Mouse (Mus musculus) thymus, postnatal 10 days (tissue): ENCODE data around the gene Rnpep.
A peak's percentile ranks its signal among the peaks of the same experiment; 100 is the strongest.

Experiments
- DNase-seq, 2 experiments: peaks; one replicate each; pipeline ENCODE4 v3.0.0; 2021; ENCODE audit warnings: low spot score in 2 of 2

Gene Rnpep

DNA sequence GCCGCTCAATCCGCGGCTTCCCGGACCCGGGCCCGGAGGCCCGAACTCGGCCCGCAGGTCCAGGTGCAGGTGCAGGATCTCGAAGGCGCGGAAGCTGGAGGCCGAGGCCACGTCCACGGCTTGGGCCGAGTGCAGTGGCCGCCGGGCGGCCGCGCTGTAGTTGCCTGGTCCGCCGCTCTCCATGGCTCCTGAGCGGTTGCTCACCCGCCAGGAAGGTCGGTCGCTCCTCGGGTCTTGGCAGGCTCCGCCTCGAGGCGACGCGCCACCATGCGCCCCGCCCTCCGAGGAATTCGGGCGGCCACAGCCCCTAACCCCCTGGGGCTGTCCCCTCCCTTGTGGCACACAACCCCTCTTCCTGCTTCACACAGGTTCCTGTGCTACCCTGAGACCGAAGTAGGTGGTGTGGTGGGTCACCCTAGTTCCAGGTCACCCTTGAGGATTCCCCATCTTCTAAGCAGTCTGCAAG lies at the start of gene Rnpep:
Rnpep (minus strand) TSS at position 259 of the 466 bp plus-strand sequence.
- peak; percentile 56 to 67 for DNase-seq

DNA sequence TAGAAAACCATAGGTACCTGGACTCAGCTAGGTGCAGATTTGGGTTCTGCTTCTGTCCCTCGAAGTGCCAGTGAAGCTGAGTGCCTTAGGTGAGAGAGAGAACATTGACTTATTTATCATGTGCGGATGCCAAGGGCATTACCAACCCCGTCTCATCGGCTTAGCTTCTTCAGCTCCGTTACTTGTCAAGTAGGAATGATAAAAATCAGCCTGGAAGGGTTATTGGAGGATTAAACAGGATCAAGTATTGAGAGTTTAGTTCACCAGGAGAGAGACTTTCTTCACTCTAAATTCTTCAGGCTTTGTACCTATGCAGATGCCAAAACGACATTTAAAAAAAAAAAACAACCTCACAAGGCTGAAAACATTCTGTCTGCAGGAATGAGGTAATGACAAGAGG lies 46.7 kb upstream of the Rnpep start:
- no peak for DNase-seq

DNA sequence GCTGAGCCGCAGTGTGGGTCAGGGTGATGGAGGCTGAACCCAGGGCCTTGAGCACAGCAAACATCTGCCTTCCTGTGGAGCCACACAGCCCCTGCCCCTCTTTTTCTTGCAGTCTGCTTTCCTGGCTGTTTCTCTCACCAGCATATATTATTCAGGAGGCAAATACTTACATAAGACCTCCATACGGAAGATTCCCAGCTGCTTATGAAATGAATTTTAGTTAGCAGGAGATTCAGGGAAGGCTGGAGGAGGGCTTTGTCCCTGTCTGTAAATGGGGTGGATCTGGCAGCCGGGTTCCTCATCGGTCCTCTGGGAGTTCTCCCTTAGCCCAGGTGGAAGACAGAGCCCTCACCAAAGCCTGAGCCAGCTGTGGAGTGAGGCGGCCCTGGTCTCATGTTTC lies 44.5 kb upstream of the Rnpep start:
- DNase-seq: no peak

- DNase-seq: no peak
Observed at GRCm38 (mm10) chr1:135325934-135326333, 42.0 kb upstream of the Rnpep start.

GRCm38 (mm10) chr1:135324571-135324970 lies 40.7 kb upstream of the Rnpep start, which contains the start of gene Lmod1:
TSS of gene Lmod1 (plus strand) at chr1:135324807.
- DNase-seq: no peak

DNA sequence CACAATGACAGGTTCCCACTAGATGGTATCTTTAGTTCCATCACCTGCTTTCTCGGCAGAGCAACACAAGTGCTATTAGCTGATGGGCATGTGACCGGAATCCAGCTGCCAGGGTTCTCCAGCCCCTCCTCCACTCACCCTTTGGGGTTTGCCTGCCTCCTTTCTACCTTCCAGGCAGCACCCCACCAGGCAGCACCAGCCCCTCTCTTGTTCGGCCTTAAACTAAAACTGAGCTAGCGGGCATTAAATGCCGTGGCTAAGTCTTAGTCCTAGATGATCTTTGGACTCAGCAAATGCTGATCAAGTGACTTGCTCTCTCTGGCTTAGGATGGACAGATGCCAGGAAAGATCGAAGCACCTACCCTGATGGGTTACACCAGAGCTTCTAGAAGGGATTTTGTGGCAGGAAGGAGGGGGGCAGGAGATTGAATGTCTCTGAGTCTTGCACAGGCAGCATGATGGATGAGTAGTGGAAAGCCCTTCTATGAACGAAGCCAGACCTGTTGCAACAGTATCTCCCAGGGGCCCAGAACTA lies 39.5 kb upstream of the Rnpep start:
- no peak for DNase-seq

DNA sequence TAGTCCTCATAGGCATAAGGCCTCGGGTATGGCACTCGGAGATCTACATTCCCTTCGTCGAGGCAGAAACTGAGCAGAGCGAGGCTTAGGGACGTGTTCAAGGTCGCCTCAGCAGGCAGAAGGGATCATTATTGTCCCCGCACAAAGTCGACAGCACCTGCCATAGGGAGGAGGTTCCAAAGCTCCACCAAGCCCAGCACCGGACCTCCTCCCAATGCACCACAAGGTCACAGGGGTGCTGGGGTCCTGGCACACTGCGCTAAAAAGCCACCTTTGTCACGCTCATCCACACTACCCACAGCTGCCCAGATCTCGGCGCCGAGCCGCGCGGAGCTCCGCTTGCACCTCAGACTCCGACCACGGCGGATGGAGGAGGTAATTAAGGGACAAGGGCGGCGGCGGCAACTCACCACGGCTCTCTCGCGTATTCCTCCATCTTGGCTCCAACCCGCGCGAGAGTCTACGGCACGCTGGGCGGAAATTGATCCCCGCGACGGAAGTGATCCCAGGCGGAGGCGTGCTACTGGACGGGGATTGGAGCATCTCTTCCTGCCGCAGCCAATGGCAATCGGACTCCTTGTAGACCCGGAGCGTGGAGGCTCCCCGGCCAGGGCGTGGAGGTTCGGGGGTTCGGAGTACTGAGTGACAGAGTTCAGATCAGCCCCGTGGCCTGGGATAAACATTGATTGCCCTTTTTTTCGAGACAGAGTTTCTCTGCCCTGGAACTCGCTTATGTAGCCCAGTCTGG lies 29.6 kb upstream of the Rnpep start, which contains the start of gene Timm17a:
Timm17a (minus strand) TSS at position 495 of the 748 bp plus-strand sequence.
- DNase-seq: peak; percentile 84 to 86

GRCm38 (mm10) chr1:135312201-135312600 lies 28.3 kb upstream of the Rnpep start:
- no peak for DNase-seq

GRCm38 (mm10) chr1:135311356-135311755 lies 27.5 kb upstream of the Rnpep start:
- DNase-seq: no peak

DNA sequence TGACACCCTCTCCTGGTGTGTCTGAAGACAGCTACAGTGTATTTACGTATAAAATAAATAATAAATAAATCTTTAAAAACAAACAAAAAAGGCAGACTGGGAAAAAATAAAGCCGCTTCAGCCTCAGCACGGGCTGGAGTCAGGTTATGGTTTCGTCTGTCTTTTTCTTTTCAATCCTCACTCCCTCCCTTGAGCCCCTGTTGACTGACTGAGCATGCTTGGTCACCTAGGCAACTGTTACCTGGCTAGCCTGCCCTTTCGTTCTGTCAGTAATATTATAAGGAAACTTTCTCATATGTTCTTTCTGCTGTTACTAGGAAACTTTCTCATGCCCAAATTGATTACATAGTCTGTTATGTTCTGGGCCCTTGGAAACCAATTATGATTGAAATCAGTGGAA lies 7.0 kb upstream of the Rnpep start:
- DNase-seq: no peak

- no peak for DNase-seq
Observed at GRCm38 (mm10) chr1:135286311-135286710, 2.4 kb upstream of the Rnpep start.

DNA sequence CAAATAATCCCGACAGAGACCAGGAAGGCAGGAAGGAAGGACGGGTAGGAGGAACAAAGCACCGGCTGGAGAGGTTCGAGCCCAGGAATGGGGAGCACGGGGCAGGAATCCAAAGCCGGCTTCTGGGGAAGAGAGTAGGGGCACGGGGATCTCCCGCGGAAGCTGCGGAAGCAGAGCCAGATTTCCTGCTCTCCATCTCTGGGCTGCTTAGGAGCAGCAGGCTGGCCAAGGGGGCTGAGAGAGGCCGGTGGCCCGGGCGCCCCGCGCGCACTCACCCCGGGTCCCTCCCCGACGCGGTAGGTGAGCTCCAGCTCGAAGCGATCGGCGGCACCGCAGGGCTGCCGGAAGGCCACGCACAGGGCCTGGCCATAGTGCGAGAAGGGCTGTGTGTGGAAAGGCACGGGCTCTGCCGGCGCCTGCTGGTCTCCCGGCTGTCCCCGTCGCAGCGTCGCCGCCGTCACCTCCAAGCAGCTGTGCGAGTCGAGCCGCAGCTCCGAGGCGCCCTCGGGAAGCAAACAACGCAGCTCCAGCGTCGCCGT lies 528 bp downstream of the Rnpep start:
- peak; percentile 18 to 29 for DNase-seq

DNA sequence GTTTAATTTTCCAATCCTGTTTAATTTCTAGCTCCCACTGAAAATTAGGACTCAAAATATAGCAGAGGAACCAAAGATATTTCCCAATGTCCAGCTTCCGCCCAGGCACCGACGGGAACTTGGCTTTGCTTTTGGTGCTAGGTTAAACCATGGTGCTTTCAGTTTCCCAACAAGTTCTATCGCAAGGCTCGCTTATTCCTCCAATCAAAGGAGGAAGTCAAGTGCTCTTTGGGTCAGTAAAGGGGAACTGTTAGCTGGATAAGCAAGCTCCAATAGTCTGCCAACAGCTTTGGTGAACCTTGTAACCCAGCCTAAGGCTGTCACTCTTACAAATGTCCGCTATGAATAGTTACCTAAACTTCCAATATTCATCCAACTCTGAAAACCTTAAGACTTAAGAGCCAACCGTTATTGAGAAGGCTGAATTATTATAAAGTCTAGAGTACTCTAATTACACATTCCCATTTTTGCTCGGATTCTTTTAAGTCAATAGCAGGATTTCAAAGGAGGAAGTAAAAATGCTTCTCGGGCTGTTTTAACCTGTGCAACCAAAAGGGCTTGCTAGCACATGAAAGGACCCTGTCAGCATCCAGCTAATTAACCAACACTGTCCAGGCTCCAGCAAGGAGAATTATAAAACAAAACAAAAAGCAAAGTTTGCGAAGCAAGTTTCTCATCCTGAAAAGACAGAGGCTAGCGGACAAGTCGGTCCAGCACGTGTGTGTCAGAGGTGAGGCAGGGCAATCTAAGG lies 1.2 kb downstream of the Rnpep start:
- DNase-seq: no peak

DNA sequence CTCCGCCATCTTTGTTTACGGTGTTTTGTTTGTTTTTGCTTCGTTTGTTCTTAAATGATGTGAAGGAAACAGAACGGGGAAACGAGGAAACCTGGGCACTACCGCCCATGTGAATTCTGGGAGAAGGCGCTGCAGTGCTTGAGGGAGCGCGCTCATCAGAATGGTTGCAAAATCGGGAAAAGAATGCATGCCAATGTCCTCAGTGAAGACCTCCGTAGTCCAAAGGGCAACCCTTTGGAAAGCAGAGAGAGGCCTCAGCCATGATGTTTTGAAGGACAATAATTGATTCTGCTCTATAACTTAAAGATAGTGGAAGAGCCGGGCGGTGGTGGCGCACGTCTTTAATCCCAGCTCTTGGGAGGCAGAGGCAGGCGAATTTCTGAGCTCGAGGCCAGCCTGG lies 2.0 kb downstream of the Rnpep start:
- no peak for DNase-seq

GRCm38 (mm10) chr1:135280646-135281045 lies 3.2 kb downstream of the Rnpep start:
- DNase-seq: no peak

DNA sequence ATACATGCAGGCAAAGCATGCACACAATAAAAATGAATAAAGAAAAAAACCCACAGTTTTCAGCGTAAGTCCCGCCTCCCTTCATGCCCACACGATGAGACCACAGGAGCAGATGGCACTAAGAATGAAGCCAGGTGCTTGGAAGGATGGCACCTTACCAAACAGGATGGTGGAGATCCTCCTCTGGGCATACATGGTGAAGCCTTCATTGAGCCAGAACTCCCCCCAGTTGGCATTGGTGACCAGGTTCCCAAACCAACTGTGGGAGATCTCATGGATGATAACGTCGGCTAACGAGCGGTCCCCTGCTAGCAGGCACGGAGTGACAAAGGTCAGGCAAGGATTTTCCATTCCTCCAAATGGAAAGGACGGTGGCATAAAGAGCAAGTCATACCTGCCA lies 12.5 kb downstream of the Rnpep start:
- DNase-seq: no peak

- DNase-seq: no peak
Observed at GRCm38 (mm10) chr1:135267663-135268446, 16.0 kb downstream of the Rnpep start.

DNA sequence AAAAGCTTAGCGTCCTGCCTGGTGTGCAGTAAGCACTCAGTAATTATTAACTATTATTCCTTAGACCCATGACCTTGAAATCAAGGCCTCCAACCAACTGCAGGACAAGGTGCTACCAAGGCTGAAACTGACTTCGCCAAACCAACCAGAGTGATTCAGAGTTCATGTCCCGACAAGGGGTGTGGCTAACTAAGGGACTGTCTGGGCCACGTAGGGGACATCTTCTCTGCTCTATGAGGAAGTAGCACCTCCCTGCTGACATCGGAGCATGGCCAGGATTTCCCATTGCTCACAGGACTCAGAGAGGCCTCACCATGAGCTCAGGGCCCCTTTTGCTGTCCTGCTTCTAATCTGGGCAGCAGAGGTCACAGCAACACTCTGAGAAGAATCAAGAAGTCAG lies 18.1 kb downstream of the Rnpep start:
- DNase-seq: no peak

GRCm38 (mm10) chr1:135263316-135263715 lies 20.6 kb downstream of the Rnpep start:
- DNase-seq: no peak

GRCm38 (mm10) chr1:135262329-135262728 lies 21.6 kb downstream of the Rnpep start:
- no peak for DNase-seq

GRCm38 (mm10) chr1:135260931-135261330 lies 23.0 kb downstream of the Rnpep start:
- no peak for DNase-seq

GRCm38 (mm10) chr1:135259128-135259436 lies 24.8 kb downstream of the Rnpep start:
- peak; percentile 36 to 69 for DNase-seq
